Mouse (Mus musculus) erythroblast, embryonic 14.5 days (primary cell): ENCODE data around the gene Gli2.

Experiments
- GATA1 ChIP-seq: IDR thresholded peaks from 2 replicates; pipeline ENCODE4 v1.6.1; 2012; ENCODE audit warnings: low read length, inconsistent platforms, mixed read lengths
- TAL1 ChIP-seq: IDR thresholded peaks from 3 replicates; pipeline ENCODE4 v1.6.1; 2012; ENCODE audit warnings: low read length, inconsistent platforms, mixed read lengths

- no peak for TF ChIP-seq GATA1
- no peak for TF ChIP-seq TAL1
Measured at GRCm38 (mm10) chr1:119015108-119015507, 38.3 kb downstream of the Gli2 start.
